Mouse (Mus musculus): ENCODE results near the gene Wdr4.

GRCm38 (mm10) chr17:31520895-31521294 is 1.1 kb upstream of the Wdr4 start:
- TF ChIP-seq POLR2A (IDR thresholded peaks at IDR 0.05; ENCODE audit: insufficient read length, low read depth) (no peak), TCF3 (IDR thresholded peaks at IDR 0.05; ENCODE audit: insufficient read length, low read depth) (no peak), POLR2AphosphoS2 (IDR thresholded peaks at IDR 0.05; ENCODE audit: insufficient read length, low read depth) (no peak), USF1 (IDR thresholded peaks at IDR 0.05; ENCODE audit: low read depth) (peak; percentile 40), CEBPB (IDR thresholded peaks at IDR 0.05; ENCODE audit: insufficient read depth, poor library complexity, severe bottlenecking) (no peak), TCF12 (IDR thresholded peaks at IDR 0.05; ENCODE audit: insufficient read depth, poor library complexity, severe bottlenecking) (no peak), MAX (IDR thresholded peaks at IDR 0.05; ENCODE audit: low read depth) (no peak), E2F4 (IDR thresholded peaks at IDR 0.05; ENCODE audit: insufficient read depth) (no peak)

Measured in myocyte (in vitro differentiated cells).